Mouse (Mus musculus) erythroblast, embryonic 14.5 days (primary cell): ENCODE measurements around the gene Crygs.

Experiments used
- GATA1 ChIP-seq: IDR thresholded peaks from 2 replicates; pipeline ENCODE4 v1.6.1; 2012; ENCODE audit warnings: low read length, inconsistent platforms, mixed read lengths
- TAL1 ChIP-seq: IDR thresholded peaks from 3 replicates; pipeline ENCODE4 v1.6.1; 2012; ENCODE audit warnings: low read length, inconsistent platforms, mixed read lengths

DNA sequence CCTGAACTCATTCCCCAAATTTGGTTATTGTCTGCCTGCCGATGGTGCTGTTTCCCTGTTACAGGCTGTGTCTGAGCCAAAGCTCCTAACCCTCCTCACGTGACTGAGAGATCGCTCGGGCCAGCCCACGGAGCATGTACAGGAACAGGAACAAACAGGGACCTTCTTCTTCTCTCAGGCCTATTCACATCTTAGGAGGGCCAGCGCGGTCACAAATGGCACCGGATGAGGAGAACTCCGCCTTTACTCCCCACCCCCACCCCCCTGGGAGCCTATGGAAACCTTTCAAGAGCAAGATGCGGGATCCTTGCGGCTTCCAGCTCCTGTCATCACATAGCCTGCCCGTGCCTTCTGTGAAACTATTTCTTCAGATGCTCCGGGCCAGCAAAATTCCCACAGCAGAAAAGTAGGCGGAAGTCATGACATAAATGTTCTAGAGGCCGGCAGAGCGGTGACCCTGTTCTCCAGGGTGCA lies 44.6 kb downstream of the Crygs start:
- no peak for TF ChIP-seq GATA1
- TF ChIP-seq TAL1 = no peak
